Mouse (Mus musculus) layer of hippocampus, postnatal 25 days (tissue): Measurements from ENCODE around the gene Fer1l5. TPM values are rescaled to one million over a fixed set of nuclear protein-coding genes. Genes with fewer than 3 reads are reported as not detected.

ENCODE experiments used
- DNase-seq, 2 experiments: peaks; one replicate each; pipeline ENCODE4 v3.0.0; 2022; ENCODE audit warnings: mixed read lengths in 2 of 2, low spot score in 1 of 2; ENCODE audit errors: extremely low spot score in 1 of 2
- microRNA-seq, 2 experiments: library from miRNA; unstranded; fragments of <30 nt; microRNA quantifications; one replicate each; pipeline ENCODE4 v1.2.0; 2021
- total RNA-seq, 2 experiments: library from RNA; stranded (reverse); gene quantifications; 2 replicates each; pipeline ENCODE4 v1.2.3; 2021

Fer1l5 gene
- total RNA-seq, 2 experiments from 2014 or later: not detected

GRCm38 (mm10) chr1:36471181-36472105 is 99.4 kb downstream of the Fer1l5 start, which contains the start of gene Cnnm4:
Gene Cnnm4 (plus strand): TSS chr1:36471620.
- peak; percentile 69 to 77 for DNase-seq

Small RNAs within 50 kb of the gene (microRNA-seq; reads per million reads assigned to microRNA genes)
- gene Mir6898: 0.60 to 0.74 reads per million in 2 experiments

Other genes with a start within 250 kb of the Fer1l5 start
- gene Uggt1, start 127.6 kb upstream of the Fer1l5 start, total RNA-seq: 10 to 100 TPM; 36.0 to 40.5 TPM
- under 1 TPM; 0.42 to 0.68 TPM for gene Neurl3, start 97.6 kb upstream of the Fer1l5 start, total RNA-seq
- gene Arid5a, start 64.6 kb upstream of the Fer1l5 start, total RNA-seq: 10 to 100 TPM; 11.5 to 16.6 TPM
- 10 to 100 TPM; 58.2 to 62.6 TPM for gene Kansl3, start 3.1 kb upstream of the Fer1l5 start, total RNA-seq
- 10 to 100 TPM; 61.4 to 63.8 TPM for gene Lman2l, start 73.0 kb downstream of the Fer1l5 start, total RNA-seq
- 10 to 100 TPM; 15.8 to 17.9 TPM for gene Cnnm4, start 99.3 kb downstream of the Fer1l5 start, total RNA-seq
- gene Cnnm3, start 139.6 kb downstream of the Fer1l5 start, total RNA-seq: 10 to 100 TPM; 33.2 to 37.5 TPM
- 1 to 10 TPM; 5.4 to 7.7 TPM for gene Ankrd23, start 164.6 kb downstream of the Fer1l5 start, total RNA-seq
- gene Gm42417, start 167.1 kb downstream of the Fer1l5 start, total RNA-seq: under 1 TPM in 1 of 2 experiments, not detected in 1; 0.47 TPM
- gene Ankrd39, start 175.2 kb downstream of the Fer1l5 start, total RNA-seq: 10 to 100 TPM; 10.8 to 13.3 TPM
- gene Sema4c, start 186.1 kb downstream of the Fer1l5 start, total RNA-seq: 10 to 100 TPM; 12.7 to 14.0 TPM